Mouse (Mus musculus): ENCODE data around the gene Tef.

Gene Tef

DNA sequence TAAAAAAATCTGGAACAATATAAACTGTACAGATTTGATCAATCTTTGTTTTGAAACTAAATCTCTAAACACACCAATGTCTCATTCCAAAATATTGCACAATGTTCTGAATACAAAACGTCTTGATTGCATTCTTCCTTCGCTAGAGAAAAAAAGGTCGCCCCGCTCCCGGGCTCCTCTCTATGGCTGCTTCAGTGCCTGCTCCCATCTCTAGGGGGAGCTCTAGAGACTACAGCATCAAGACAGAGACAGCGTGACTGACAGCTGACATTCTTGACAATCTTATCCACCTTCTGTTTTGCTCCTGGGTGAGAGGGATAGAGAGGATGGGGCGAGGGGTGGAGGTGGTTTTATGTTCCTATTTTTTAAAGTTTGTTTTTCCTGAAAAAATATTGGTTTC lies 46.1 kb downstream of the Tef start:
- DNase-seq (ENCODE audit: low spot score in 2 of 2): no peak

DNA sequence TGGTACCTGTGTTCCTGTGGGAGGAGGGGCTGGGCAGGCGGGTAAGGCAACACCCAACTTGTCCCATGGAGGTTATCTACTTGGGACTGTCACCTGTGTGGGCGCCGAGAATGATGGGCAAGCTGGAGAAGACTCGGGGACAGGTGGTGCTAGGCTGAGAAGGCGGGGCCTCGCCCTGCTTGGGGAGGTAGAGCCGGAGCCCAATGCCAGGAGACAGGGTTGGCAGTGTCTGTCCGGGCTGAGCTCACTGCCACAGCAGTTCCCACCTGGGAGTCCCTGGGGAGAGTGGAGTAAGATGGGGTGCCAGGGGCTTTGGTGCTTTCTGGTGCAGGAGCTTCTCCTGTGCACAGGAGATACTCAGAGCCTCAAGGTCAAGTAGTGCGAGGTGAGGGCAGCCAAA lies 46.9 kb downstream of the Tef start:
- DNase-seq (ENCODE audit: low spot score in 2 of 2): no peak

DNA sequence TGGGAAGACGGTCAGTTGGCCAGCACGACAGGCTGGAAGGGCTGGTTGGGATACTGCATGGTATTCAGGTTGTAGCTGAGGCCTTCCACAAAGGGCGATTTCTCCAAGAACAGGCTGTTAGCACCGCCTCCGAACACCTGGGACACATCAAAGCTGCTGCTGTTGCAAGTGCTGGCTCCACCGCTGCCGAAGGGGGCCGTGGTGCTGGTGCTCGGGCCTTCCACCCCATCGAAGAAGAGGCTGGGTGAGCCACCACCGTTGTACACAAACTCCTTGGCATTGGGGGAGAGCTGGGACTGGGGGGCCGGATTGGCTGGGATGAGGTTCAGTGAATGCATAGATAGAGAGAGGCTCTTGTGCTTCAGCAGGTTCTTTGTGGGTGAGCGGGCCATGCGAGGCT lies 48.5 kb downstream of the Tef start:
- no peak for DNase-seq (ENCODE audit: low spot score in 2 of 2)

DNA sequence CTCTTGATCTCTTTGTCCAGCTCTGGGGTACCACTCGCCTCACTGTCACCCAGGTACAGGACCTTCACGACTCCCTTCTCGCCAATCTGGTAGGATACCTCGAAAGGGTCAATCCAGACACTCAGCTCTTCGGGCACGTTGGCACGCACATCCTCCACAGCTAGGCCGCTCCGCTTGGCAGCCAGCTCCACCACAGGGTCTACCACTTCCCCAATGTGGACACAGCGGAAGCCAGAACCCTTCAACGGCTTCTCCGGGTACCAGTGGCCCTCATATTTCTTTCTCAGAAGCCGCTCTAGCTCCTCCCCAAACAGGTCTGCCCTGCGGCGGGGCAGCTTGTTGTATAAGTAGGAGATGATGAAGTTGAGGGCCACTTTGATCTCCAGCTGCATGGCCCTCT lies 49.2 kb downstream of the Tef start:
- DNase-seq (ENCODE audit: low spot score in 2 of 2): no peak

DNA sequence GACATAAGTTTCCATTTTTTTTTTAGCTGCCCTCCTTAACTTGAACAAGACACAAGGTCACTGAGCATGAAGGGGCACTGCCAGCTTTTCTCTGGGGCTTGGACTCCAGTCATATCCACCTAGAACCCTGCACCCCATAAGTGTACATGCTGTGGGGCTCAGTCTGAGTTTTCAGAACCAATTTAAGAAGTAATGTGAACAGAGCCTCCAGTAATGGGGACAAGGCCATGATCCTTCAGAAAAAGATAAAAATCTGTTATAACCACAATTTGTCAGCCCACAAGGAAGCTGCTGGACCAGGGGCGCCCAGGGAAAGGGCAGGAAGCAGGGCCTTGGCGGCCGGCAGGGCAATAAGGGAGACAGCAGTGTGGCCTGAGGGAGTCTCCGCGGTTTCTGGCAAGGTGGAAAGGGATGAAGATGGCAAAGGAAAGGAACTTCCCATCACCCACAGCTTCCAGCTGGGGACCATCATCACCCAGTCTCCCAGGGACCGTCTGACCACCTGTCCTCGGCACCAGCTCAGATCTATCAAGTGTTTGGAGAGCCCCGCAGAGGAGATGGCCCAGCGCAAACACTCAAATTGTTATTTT lies 50.3 kb downstream of the Tef start:
- DNase-seq (ENCODE audit: low spot score in 2 of 2): no peak

DNA sequence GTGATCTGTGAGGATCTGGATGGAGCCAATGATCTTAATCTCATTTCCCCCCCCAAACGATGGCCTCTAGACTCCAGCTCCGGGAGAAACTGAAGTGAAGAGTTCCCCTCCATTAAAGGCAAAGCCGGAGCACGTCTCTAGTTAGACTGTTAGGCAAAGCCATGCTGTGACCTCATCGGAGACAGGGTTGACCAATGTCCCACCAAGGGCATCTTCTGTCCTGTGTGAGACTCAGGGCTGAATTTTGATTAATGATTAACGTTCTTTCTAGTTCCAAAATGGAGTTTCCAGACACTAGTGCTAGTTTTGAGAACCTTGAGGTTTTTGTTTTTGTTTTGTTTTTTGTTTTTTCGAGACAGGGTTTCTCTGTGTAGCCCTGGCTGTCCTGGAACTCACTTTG lies 50.9 kb downstream of the Tef start:
- no peak for DNase-seq (ENCODE audit: low spot score in 2 of 2)

DNA sequence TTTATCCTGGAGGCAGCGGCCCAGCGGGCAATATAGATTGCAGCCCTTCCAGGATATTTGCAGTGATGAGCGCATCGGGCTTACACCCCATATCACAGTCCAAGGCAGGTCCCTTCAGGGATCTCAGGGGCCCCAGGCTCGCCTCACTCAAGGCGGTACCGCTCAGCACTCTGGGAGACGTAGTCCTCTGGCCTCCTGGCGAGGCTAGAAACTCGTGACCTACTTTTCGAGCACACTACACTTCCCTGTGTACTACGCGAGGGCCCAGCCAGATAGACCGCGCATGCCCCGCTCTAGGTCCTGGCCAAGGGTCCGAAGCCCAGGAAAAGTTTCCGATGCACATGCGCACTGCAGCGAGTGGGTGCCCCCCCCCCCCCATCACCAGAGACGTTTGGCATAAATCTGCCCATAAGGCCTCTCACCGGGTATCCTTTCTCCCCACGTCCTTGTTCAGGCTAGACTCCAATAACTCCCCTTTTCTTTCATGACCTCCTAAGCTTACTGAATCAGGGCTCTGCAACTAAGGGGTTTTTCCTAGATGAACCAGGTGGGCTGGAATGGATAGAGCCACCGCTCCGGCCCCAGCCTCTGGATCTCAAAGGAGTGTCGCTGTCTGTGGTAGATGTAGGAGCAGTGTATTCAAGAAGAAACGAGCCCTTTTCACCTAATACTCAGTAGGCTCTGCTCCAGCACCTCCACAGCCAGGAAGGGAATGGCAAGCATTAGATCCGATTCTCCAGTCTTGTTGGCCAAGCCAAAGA lies 54.0 kb downstream of the Tef start:
- DNase-seq (ENCODE audit: low spot score in 2 of 2): peak; percentile 61 to 72

DNA sequence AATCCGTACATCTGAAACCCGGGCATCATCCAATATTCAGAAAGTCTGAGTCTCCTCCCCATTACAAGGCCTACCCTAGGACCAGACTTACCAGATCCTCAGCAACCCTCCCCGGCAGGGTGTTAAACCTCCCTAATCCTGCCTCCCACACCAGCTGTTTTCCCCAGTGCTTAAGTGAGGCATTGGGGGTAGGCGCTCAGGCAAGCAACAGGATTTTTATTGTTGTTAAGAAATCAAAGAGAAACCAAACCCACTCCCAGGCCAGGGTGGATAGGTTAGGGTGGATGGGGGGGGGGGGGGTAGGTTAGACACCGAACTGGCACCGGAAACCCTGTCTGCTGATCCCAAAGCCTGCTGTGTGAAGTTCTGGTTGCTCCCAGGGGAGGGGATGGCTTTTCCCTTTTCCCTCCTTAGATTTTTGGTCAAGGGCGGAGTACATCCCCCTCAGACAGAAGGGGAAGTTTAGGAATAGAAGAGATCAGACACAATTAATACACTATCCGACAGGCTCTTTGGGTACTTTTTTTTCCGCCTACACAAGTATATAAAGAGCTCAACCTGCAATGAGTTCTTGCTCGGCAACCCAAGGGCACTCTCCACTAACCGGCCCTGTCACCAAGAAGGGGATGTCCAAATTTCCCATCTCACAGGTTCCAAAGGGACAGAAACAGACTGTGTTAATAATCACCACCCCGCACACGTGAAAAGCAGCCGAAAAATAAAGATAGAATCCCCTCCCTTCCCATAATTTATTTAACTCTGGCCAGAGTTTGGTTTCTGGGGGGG lies 54.9 kb downstream of the Tef start:
- no peak for DNase-seq (ENCODE audit: low spot score in 2 of 2)

DNA sequence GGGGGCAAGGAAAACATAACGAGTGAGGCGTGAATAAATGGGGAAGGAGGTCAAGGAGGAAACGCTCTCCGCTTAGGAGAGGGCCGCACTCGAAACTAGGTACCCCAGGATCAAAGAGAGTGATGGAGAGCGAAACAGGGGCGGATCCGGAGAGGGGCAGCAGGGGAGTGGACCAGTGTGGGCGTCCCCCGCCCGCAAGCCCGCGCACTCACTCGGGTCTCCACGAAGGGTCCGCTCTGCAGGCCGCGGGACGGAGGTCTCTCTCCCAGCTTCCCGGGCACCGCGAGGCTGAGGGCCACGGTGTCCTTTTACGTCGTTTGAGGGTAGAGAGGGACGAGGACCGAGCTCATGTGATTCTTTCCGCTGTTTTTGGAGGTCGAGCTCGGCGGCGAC lies 55.5 kb downstream of the Tef start:
- no peak for DNase-seq (ENCODE audit: low spot score in 2 of 2)

DNA sequence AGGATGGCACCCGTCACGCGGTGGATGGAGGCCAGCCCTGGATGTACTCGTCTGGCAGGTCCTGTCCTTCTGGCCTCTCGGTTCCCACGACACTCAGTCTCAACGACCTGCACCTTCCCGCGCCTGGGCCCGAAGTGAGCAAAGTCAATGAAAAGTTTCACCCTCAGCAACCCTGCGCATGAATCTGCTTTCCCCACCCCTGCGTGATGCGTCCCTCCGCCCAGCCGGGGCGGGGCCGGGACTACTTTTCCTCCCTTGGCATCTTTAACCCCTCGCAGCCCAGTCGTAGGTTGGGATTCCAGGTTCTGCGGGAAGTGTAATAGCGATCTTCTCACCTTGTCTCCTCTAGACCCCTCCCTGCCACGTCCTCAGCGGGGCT lies 55.9 kb downstream of the Tef start:
- DNase-seq (ENCODE audit: low spot score in 2 of 2): peak; percentile 95 to 96

DNA sequence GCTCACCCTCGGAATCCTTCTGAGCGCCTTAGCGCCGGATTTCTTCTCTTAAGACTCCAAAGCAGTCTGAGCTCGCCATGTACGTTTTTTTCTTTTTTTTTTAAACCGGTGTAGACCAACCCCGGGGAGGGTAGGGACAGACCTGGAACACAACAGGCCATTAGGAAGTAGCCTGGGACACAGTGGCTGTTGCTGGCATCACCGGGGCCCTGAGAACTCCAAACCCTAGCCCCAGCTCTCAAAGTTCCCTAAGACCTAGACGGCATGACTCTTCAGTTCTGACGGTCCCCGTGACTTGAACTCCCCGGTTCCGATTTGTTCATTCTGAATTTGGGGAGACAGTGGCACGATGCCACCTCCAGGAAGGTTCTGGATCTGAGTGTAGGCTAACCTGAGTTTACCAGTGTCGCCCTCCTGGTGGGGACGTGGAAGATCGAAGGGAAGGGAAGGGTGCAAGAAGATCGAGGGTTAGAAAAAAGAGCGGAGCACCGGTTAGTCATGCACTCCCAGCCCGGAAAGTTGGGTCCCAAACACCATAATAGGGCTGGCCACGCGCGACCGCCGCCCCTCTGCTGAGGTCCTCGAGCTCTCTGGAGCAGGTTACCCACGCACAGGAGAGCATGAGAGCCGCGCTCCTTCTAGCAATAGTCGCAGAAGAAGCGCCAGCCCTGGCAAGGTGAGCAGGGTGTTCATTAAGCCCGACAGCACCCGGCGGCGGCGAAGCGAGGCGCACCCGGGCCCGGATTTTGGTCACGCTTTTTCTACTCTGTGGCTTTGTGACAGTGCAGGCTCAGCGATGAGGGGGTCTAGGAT lies 56.5 kb downstream of the Tef start, which contains the start of gene Tob2:
Gene Tob2 (minus strand): TSS at position 280 of the 813 bp plus-strand sequence.
- peak; percentile 41 to 55 for DNase-seq (ENCODE audit: low spot score in 2 of 2)

DNA sequence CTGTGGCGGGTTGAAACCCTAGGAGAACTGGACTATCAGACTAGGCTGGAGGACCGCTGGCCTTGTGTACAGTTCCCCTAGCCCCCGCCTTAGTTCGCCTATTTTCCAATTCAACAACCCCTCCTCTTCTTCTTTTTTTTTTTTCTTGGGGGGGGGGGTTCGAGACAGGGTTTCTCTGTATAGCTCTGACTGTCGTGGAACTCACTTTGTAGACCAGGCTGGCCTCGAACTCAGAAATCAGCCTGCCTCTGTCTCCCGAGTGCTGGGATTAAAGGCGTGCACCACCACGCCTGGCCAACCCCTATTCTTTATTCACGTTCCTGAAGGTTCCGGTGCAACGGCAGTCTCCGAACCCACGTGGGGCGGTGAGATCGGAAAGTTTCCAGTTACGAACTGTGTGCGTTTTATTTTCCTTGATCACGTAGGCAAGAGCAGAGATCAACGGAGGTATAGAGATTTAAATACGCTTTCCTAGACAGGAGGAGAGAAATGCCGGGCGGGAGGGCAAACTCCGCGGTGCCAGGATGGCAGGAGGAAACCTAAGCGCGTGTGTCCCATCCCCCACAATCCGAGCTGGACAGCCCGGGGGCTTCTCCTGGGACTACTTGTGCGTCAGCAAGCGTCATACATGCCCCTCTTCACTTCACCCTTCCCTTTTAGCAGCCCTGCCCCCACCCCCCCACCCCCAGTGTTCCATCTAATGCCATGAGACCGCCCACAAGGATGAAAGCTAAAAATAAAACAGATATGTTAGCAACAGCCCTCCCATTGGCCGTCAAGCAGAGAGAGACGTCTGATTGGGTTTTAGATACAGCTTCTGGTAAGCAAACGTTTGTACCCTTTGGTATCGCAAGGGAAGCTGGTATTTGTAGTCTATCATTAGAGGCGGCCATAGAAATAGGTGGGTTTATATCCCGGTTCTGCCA lies 57.4 kb downstream of the Tef start:
- DNase-seq (ENCODE audit: low spot score in 2 of 2): peak; percentile 64 to 75

DNA sequence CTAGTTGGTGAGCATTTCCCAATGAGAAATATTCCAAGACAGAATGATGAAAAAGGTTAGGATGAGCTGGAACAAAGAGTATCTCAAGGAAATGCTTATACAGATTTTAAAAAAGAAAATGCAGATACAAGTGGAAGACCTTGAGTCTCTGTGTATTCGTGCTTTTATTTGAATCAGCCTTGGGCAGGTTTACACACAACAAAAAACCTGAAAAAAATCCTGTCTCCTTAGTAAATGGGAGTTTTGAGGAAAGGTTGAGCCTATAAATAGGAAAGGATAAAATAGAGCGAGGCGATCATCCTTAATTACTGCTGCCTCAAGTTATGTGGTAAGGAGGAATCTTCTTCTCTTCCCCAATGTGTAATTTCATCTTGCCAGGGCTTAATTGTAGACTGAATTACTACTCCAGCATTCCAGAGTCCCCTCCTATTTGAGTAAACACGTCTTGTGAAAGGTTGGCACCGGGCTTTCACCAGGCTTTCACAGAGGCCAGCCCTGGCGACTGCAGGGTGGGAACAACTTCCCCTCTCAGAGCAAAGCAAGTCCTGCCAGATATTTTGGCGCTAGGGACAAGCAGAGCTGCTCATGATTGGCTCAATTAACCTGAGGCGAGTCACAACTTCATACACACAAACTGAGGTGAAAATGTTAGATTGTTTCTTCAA lies 58.4 kb downstream of the Tef start:
- DNase-seq (ENCODE audit: low spot score in 2 of 2): no peak

DNA sequence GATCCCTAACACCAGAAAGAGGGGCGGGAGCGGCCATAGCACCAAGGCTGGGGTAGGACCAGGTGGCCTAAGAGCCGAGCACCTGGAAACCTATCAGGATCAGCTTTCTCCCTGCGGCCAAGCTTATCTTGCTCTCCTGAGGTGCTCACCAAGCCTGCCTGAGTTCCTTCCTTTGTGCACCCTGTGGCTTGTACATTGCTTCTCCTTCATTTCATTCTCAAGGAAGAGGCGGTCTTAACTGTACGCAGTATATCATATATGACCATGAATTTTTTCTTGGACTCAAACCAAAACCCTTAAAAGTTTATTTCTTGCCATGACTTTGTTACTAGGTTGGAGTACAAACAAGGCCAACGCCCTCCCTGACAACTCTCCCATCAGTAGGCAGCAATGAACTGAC lies 62.0 kb downstream of the Tef start:
- no peak for DNase-seq (ENCODE audit: low spot score in 2 of 2)

DNA sequence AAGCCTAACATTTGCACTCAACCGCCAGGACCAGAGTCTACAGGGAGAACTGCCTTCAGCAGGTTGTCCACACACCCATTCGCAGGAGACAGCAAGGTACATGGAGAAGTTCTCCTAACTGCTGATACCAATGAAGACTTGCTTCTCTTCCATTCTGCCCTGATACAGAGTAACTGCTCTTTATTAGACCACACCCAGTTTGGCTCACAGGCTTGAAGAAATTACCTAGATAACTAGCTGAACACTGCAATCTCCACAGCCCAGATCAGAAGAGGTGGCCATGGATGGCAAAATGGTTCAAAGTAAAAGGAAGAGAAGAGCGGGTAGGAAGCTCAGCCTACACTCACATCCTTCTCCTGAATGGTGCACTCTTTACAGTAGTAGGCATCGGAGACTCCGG lies 67.8 kb downstream of the Tef start:
- DNase-seq (ENCODE audit: low spot score in 2 of 2): no peak

DNA sequence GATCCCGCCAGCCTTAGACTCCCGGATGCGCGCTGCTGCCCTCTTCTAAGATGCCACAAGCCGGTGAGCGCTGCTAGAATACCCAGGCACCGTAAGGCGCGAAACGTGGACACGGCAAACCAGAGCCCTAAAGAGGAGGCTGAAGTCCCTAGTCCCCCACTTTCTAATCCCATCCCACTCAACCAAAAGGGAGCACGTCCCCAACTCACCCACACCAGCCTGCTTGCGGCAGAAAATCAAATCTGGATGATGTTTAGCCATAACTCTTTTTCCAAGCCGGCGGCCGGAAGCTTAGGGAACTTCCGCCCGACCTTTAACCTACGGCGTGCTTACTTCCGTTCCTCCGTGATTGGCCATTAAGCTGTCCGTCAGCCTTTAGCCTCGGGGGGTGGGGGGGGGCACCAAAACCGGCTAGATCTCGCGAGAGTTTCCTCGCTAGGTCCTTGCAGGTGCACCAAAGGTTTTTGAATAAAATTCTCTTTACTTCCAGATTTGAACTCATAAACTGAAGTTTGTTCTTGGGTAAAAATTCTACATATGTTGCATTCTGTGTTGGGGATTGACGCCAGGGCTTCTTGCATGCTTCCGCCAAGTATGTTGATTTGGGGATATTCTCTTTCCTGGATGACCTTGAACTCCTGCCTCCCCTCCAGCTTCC lies 69.5 kb downstream of the Tef start, which contains the start of gene Phf5a:
Gene Phf5a (minus strand): TSS at position 308 of the 658 bp plus-strand sequence.
- DNase-seq (ENCODE audit: low spot score in 2 of 2): peak; percentile 63 to 64

DNA sequence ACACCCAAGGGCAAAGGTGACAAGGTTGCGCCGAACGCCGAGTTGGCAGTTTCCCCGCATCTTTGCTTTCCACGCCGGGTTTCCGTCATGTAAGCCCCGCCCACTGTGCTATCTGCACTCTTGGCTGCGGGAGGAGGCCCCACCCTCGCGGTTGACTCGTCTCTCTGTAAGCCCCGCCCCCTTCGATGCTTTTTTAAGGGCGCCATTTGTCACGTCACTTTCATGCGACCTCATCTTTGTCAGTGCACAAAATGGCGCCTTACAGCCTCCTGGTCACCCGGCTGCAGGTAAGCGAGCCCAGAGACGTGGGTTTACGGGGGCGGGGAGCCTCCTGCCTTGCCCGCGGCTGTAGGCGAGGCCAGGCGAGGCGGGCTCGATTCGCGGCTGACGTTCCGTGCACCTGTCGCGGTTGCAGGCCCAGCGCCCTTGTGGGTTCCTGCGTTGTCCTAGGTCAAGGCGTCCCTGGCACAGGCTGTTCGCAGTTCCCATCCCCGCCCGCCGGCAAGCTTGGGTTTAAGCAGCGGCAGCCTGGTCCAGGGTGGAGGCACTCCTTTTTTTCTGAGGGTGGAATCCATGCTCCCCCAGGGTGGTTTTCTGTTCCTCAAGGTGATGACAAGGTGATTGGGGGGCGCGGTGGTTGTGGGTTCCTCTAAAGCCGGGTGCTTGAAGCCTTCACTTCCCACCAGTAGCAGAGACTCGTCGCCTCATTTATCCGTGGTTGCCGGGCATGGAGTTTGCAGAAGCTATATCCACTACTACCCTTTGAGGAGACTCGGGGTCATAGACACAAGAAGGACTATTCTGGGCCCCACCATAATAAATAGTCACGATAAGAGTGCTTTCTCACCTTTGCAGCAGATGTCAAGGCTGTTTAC lies 70.3 kb downstream of the Tef start, which contains the start of gene Aco2:
Gene Aco2 (plus strand): TSS at position 48 of the 875 bp plus-strand sequence.
- DNase-seq (ENCODE audit: low spot score in 2 of 2): peak; percentile 99

Measured in frontal cortex, postnatal 25 days (tissue).